Mouse (Mus musculus): ENCODE measurements around the gene Ccdc61.

The Ccdc61 gene

GRCm38 (mm10) chr7:18910241-18910831 lies at the start of gene Ccdc61:
Ccdc61 (minus strand) TSS chr7:18910415.
- DNase-seq (ENCODE audit: low read depth), result peak; percentile 98

- no peak for DNase-seq (ENCODE audit: low read depth)
Measured at GRCm38 (mm10) chr7:18959446-18959845, 49.2 kb upstream of the Ccdc61 start.

GRCm38 (mm10) chr7:18958384-18958766 lies 48.2 kb upstream of the Ccdc61 start:
- DNase-seq (ENCODE audit: low read depth), result no peak

GRCm38 (mm10) chr7:18957569-18958383 lies 47.6 kb upstream of the Ccdc61 start:
- no peak for DNase-seq (ENCODE audit: low read depth)

- DNase-seq (ENCODE audit: low read depth), result peak; percentile 32
Measured at GRCm38 (mm10) chr7:18951397-18951796, 41.2 kb upstream of the Ccdc61 start.

- no peak for DNase-seq (ENCODE audit: low read depth)
Measured at GRCm38 (mm10) chr7:18950523-18951315, 40.5 kb upstream of the Ccdc61 start.

- DNase-seq (ENCODE audit: low read depth), result no peak
Measured at GRCm38 (mm10) chr7:18949781-18950522, 39.7 kb upstream of the Ccdc61 start.

- no peak for DNase-seq (ENCODE audit: low read depth)
Measured at GRCm38 (mm10) chr7:18948151-18948550, 37.9 kb upstream of the Ccdc61 start.

GRCm38 (mm10) chr7:18942815-18943214 lies 32.6 kb upstream of the Ccdc61 start:
- no peak for DNase-seq (ENCODE audit: low read depth)

GRCm38 (mm10) chr7:18942376-18942775 lies 32.2 kb upstream of the Ccdc61 start:
- DNase-seq (ENCODE audit: low read depth), result no peak

- DNase-seq (ENCODE audit: low read depth), result no peak
Measured at GRCm38 (mm10) chr7:18927759-18928158, 17.5 kb upstream of the Ccdc61 start.

- DNase-seq (ENCODE audit: low read depth), result no peak
Measured at GRCm38 (mm10) chr7:18926911-18927310, 16.7 kb upstream of the Ccdc61 start.

GRCm38 (mm10) chr7:18926041-18926790 lies 16.0 kb upstream of the Ccdc61 start:
- no peak for DNase-seq (ENCODE audit: low read depth)

- DNase-seq (ENCODE audit: low read depth), result peak; percentile 67
Measured at GRCm38 (mm10) chr7:18925162-18925938, 15.1 kb upstream of the Ccdc61 start, which contains the start of gene Nova2. Nova2 (plus strand) TSS chr7:18925888.

GRCm38 (mm10) chr7:18924321-18924720 lies 14.1 kb upstream of the Ccdc61 start:
- DNase-seq (ENCODE audit: low read depth), result no peak

- DNase-seq (ENCODE audit: low read depth), result no peak
Measured at GRCm38 (mm10) chr7:18923711-18924191, 13.5 kb upstream of the Ccdc61 start.

- no peak for DNase-seq (ENCODE audit: low read depth)
Measured at GRCm38 (mm10) chr7:18923267-18923666, 13.1 kb upstream of the Ccdc61 start.

- DNase-seq (ENCODE audit: low read depth), result no peak
Measured at GRCm38 (mm10) chr7:18922807-18923206, 12.6 kb upstream of the Ccdc61 start.

GRCm38 (mm10) chr7:18921069-18921468 lies 10.9 kb upstream of the Ccdc61 start:
- DNase-seq (ENCODE audit: low read depth), result no peak

- DNase-seq (ENCODE audit: low read depth), result no peak
Measured at GRCm38 (mm10) chr7:18917931-18918330, 7.7 kb upstream of the Ccdc61 start.

Measured in c-Kit-positive CD71-positive TER-119-negative erythroid progenitor cells, embryonic 14.5 days (primary cell).